In the genomic region with DNA sequence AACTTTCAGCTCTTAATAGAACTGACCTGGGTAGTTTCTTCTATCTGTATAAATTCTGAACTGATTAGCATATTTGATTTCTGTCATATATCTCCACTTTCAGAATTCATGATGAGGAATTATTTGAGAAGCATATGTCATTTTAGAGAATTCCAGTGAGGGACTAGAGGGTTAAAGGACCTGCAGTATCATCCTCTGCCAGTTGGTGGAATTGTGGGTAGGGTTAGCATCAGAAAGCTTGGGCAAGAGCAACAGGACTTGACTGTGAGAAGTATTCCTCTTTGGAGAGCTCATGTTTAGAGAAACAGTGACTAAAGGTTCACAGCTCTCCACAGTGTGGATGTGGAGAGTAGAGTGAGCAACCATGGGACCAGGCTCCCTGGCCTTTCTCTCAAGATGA, we compare ENCODE assay signal across 12 mouse cellular contexts.
DNase-seq lines count a peak whose midpoint lies in the region; ATAC-seq and TF ChIP-seq lines count a peak whose summit lies in the region.
"Had no signal": no experiment of that assay in that cellular context is flagged by ENCODE, and none has a peak within 500 bp of the region (broad histone marks: within the 10 kb centered on the region; RNA-seq: fewer than 3 reads in every experiment).

No protein-coding gene starts in this region.

- no peaks in the 10 kb centered on the region for H3K9me3 ChIP-seq in intestine, postnatal 0 days (ENCODE audit: control insufficient read depth)
- H3K9me3 ChIP-seq in intestine, embryonic 15.5 days, result no peaks in the 10 kb centered on the region
- H3K9me3 ChIP-seq in stomach, postnatal 0 days (ENCODE audit: control insufficient read depth, low read length), result no peaks in the 10 kb centered on the region
- no peaks in the 10 kb centered on the region for H3K9me3 ChIP-seq in hindbrain, embryonic 13.5 days
- H3K9me3 ChIP-seq: stomach, embryonic 15.5 days had no signal

- TF ChIP-seq CTCF in intestine, postnatal 0 days (IDR thresholded peaks at IDR 0.05; ENCODE audit: low read depth), result peak; percentile 58
- TF ChIP-seq CTCF in stomach, postnatal 0 days (IDR thresholded peaks at IDR 0.05; ENCODE audit: low read depth), result peak; percentile 54

- no peak overlapping the region for H3K4me3 ChIP-seq in intestine, postnatal 0 days (ENCODE audit: low read depth, low read length)
- H3K4me3 ChIP-seq in intestine, embryonic 15.5 days (replicated peaks), result no peak overlapping the region
- no peak overlapping the region for H3K4me3 ChIP-seq in stomach, postnatal 0 days (ENCODE audit: low read depth, low read length)
- H3K4me3 ChIP-seq in hindbrain, embryonic 13.5 days, result no peak overlapping the region
- H3K4me3 ChIP-seq: stomach, embryonic 15.5 days had no signal

- no peak overlapping the region for H3K4me2 ChIP-seq in intestine, postnatal 0 days (replicated peaks; ENCODE audit: low read depth)
- H3K4me2 ChIP-seq in intestine, embryonic 15.5 days (replicated peaks), result no peak overlapping the region
- no peak overlapping the region for H3K4me2 ChIP-seq in stomach, postnatal 0 days (replicated peaks; ENCODE audit: low read depth)
- no peak overlapping the region for H3K4me2 ChIP-seq in hindbrain, embryonic 13.5 days
- H3K4me2 ChIP-seq: liver, embryonic 11.5 days; stomach, embryonic 15.5 days had no signal

- H3K27me3 ChIP-seq in intestine, postnatal 0 days (replicated peaks; ENCODE audit: control insufficient read depth, insufficient read depth, low read length), result no peaks in the 10 kb centered on the region
- no peaks in the 10 kb centered on the region for H3K27me3 ChIP-seq in intestine, embryonic 15.5 days (replicated peaks)
- H3K27me3 ChIP-seq in stomach, postnatal 0 days (ENCODE audit: control insufficient read depth, insufficient read depth, low read length), result no peaks in the 10 kb centered on the region
- H3K27me3 ChIP-seq in hindbrain, embryonic 13.5 days, result no peaks in the 10 kb centered on the region
- H3K27me3 ChIP-seq: stomach, embryonic 15.5 days had no signal

- TF ChIP-seq EP300 in stomach, postnatal 0 days (optimal IDR thresholded peaks at IDR 0.05), result no peak

- H3K4me1 ChIP-seq in intestine, postnatal 0 days (replicated peaks; ENCODE audit: control insufficient read depth, insufficient read depth, low read length), result 0 out of 2 replicates have a peak, but pooled peaks cover 5% of the 10 kb centered on the region
- peaks cover 7% of the 10 kb centered on the region; the same call in 1 of the 2 replicates for H3K4me1 ChIP-seq in intestine, embryonic 15.5 days (replicated peaks)
- no peaks in the 10 kb centered on the region for H3K4me1 ChIP-seq in stomach, postnatal 0 days (replicated peaks; ENCODE audit: control insufficient read depth, insufficient read depth)
- H3K4me1 ChIP-seq in hindbrain, embryonic 13.5 days (replicated peaks), result peaks cover 32% of the 10 kb centered on the region

- ATAC-seq in intestine, postnatal 0 days, result no peak
- no peak for ATAC-seq in intestine, embryonic 15.5 days
- ATAC-seq in stomach, postnatal 0 days (ENCODE audit: low FRiP score, low TSS enrichment), result no peak
- ATAC-seq in hindbrain, embryonic 13.5 days (ENCODE audit: low FRiP score), result no peak
- ATAC-seq in erythroblast, adult 5-6 weeks (replicated peaks; ENCODE audit: low FRiP score, poor library complexity, severe bottlenecking), result no peak

- no peak overlapping the region for H3K27ac ChIP-seq in intestine, postnatal 0 days (ENCODE audit: low read depth, low read length)
- no peak overlapping the region for H3K27ac ChIP-seq in intestine, embryonic 15.5 days
- H3K27ac ChIP-seq in stomach, postnatal 0 days (replicated peaks), result no peak overlapping the region
- H3K27ac ChIP-seq in hindbrain, embryonic 13.5 days, result no peak overlapping the region
- H3K27ac ChIP-seq: stomach, embryonic 15.5 days had no signal

- H3K36me3 ChIP-seq in intestine, postnatal 0 days (ENCODE audit: control insufficient read depth, insufficient read depth), result no peaks in the 10 kb centered on the region
- H3K36me3 ChIP-seq in intestine, embryonic 15.5 days, result no peaks in the 10 kb centered on the region
- H3K36me3 ChIP-seq in stomach, postnatal 0 days (ENCODE audit: control insufficient read depth, insufficient read depth, low read length), result no peaks in the 10 kb centered on the region
- H3K36me3 ChIP-seq in hindbrain, embryonic 13.5 days, result no peaks in the 10 kb centered on the region
- H3K36me3 ChIP-seq: stomach, embryonic 15.5 days had no signal

- peak; percentile 17 for DNase-seq in retina, embryonic 14.5 days (ENCODE audit: low spot score)
- no peak for DNase-seq in retina, postnatal 1 day
- peak; percentile 25 for DNase-seq in ZHBTc4 (ENCODE audit: low read depth, low spot score)
- no peak for DNase-seq in stomach, postnatal 0 days (ENCODE audit: low spot score)
- DNase-seq: adrenal gland, postnatal 36 days; heart, postnatal 36 days had no signal

- no peak overlapping the region for H3K9ac ChIP-seq in intestine, postnatal 0 days (ENCODE audit: low read depth, low read length)
- H3K9ac ChIP-seq in intestine, embryonic 15.5 days, result no peak overlapping the region
- no peak overlapping the region for H3K9ac ChIP-seq in stomach, postnatal 0 days (ENCODE audit: low read length)
- no peak overlapping the region for H3K9ac ChIP-seq in hindbrain, embryonic 13.5 days
- H3K9ac ChIP-seq: stomach, embryonic 15.5 days had no signal

Comparison
In these comparisons a context has a peak if more than half of its experiments do, and no peak if none do; other contexts are left out.
1. DNase-seq: peak in retina, embryonic 14.5 days (single experiment) and ZHBTc4 (single experiment); none in retina, postnatal 1 day (single experiment) and stomach, postnatal 0 days (single experiment).